Comparison of ENCODE assay signal across 8 mouse cellular contexts in genomic region chr3:55587972-55588946, GRCm38 (mm10).
DNase-seq lines count a peak whose midpoint lies in the region; ATAC-seq lines count a peak whose summit lies in the region.

No protein-coding gene starts in this region.

- DNase-seq in lung, postnatal 10 days, result peak; percentile 12
- DNase-seq in lung, postnatal 25 days (ENCODE audit: low spot score), result no peak
- peak; percentile 28 for DNase-seq in gastrocnemius, adult 18-20 months (ENCODE audit: low spot score)
- peak; percentile 49 to 57 for DNase-seq in kidney, adult 8-10 months
- peak; percentile 75 for DNase-seq in neural tube, embryonic 11.5 days (ENCODE audit: low spot score)
- DNase-seq in spleen, adult 12 weeks (ENCODE audit: low spot score), result no peak
- DNase-seq in thymus, postnatal 4 days, result no peak
- DNase-seq in frontal cortex, postnatal 14 days (ENCODE audit: low spot score in 2 of 2), result no peak

- no peaks in the 10 kb centered on the region for H3K9me3 ChIP-seq in neural tube, embryonic 11.5 days (ENCODE audit: control insufficient read depth, low read length)

- H3K9ac ChIP-seq in neural tube, embryonic 11.5 days (ENCODE audit: low read length), result peak overlapping the region; percentile 50

- peak overlapping the region; percentile 78 for H3K27ac ChIP-seq in neural tube, embryonic 11.5 days (ENCODE audit: low read depth, low read length)

- no peaks in the 10 kb centered on the region for H3K27me3 ChIP-seq in neural tube, embryonic 11.5 days (ENCODE audit: control insufficient read depth, insufficient read depth, low read length)

- peak; percentile 87 for ATAC-seq in neural tube, embryonic 11.5 days (ENCODE audit: insufficient read depth, low FRiP score, low TSS enrichment)

- WGBS in neural tube, embryonic 11.5 days, result 8% methylated on average over 12 of the region's 12 CpGs

- H3K36me3 ChIP-seq in neural tube, embryonic 11.5 days (ENCODE audit: control insufficient read depth, insufficient read depth, low read length), result no peaks in the 10 kb centered on the region

- no peak overlapping the region for H3K4me3 ChIP-seq in neural tube, embryonic 11.5 days (ENCODE audit: low read depth, low read length)

- H3K4me2 ChIP-seq in neural tube, embryonic 11.5 days (ENCODE audit: low read depth), result peak overlapping the region; percentile 20

- H3K4me1 ChIP-seq in neural tube, embryonic 11.5 days (ENCODE audit: control insufficient read depth, insufficient read depth, low read length), result peaks cover 18% of the 10 kb centered on the region

Comparison
In these comparisons a context has a peak if more than half of its experiments do, and no peak if none do; other contexts are left out.
1. DNase-seq: peak in lung, postnatal 10 days (single experiment), gastrocnemius, adult 18-20 months (single experiment), kidney, adult 8-10 months (2 of 2) and neural tube, embryonic 11.5 days (single experiment); none in lung, postnatal 25 days (single experiment), spleen, adult 12 weeks (single experiment), thymus, postnatal 4 days (single experiment) and frontal cortex, postnatal 14 days (0 of 2).